Mouse (Mus musculus) small intestine, adult 2 months (tissue): Measurements from ENCODE around the gene Rsad2.

ENCODE experiments used
- CTCF ChIP-seq: fragments of 200-500 bp; IDR thresholded peaks from 2 replicates; pipeline ENCODE4 v1.5.1; 2012; ENCODE audit warnings: low read depth, mild to moderate bottlenecking, control low read depth, inconsistent platforms, low read length, moderate library complexity, mixed read lengths; ENCODE audit not compliant: insufficient replicate concordance, insufficient read length; ENCODE audit errors: extremely low read depth
- POLR2A ChIP-seq: fragments of 200-500 bp; IDR thresholded peaks from 2 replicates; pipeline ENCODE4 v1.6.1; 2012; ENCODE audit warnings: low read depth, mild to moderate bottlenecking, control low read depth, inconsistent platforms, low read length, moderate library complexity

DNA sequence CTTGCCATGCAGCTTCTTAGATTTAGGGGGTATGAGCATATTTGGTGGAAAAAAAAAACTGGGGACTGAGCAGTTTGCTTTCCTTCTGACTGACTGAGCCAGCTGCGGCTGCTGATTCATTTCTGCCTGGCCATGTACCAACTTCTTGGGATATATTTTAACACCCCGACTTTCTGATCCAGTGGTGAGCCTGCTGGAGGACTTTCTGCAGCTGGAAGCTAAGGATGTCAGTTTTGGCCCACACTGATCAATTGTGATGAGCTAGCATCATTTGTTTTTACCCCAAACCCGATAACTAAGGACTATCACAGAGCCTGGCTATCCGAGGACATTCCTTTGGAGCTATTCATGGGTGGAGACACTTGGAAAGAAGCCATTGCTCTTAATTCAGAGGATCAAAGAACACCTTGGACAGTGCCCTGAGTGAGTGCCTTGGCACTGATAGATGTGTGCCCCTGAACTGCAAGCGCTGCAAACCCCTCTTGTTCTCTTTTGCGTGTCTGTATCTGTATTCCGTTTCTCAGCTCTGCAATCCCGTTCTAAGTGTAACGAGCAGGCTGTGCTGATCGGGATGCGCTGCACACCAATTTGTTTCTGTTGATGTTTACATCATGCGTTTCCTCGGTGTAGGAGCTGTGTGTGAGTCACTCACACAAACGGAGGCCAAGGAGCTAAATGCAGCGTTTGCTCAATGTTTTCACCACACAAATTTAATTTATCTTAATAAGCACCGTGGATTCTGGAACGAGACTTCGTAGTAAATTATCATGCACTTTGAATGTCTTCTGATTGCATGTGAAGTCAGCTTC is 22.1 kb upstream of the Rsad2 start:
- TF ChIP-seq CTCF (no peak), POLR2A (no peak)
